Mouse (Mus musculus) bone marrow, adult 2 months (tissue): ENCODE measurements at regions not wholly inside any gene's neighbourhood (a gene's known extent, or its start where the extent isn't known, plus 50 kb on each side); places are given as distances from the start of the nearest gene placed in this dataset.

ENCODE experiments used
- H3K27ac ChIP-seq: fragments of 200-500 bp; 2 replicates; pipeline ENCODE4 v1.5.1; 2012; ENCODE audit warnings: low read depth, mild to moderate bottlenecking, control low read depth, inconsistent platforms, low read length; ENCODE audit not compliant: control insufficient read depth, poor library complexity, insufficient read depth
- H3K4me1 ChIP-seq: fragments of 200-500 bp; 2 replicates; pipeline ENCODE4 v1.6.1; 2011; ENCODE audit warnings: low read length; ENCODE audit not compliant: control insufficient read depth, insufficient read depth
- H3K4me3 ChIP-seq: fragments of 200-500 bp; replicated peaks from 2 replicates; pipeline ENCODE3; 2011; ENCODE audit warnings: mild to moderate bottlenecking, low read depth, low read length, control low read depth; ENCODE audit not compliant: control insufficient read depth
- CTCF ChIP-seq: fragments of 200-500 bp; IDR thresholded peaks from 2 replicates; pipeline ENCODE4 v1.5.1; 2011; ENCODE audit warnings: low read length, control low read depth; ENCODE audit not compliant: control insufficient read depth, insufficient read depth
- POLR2A ChIP-seq: fragments of 200-500 bp; IDR thresholded peaks from 2 replicates; pipeline ENCODE4 v1.6.1; 2011; ENCODE audit warnings: low read depth, mild to moderate bottlenecking, control low read depth, low read length, borderline replicate concordance; ENCODE audit not compliant: control insufficient read depth
- WGBS: fragments of 180-500 bp; shearing (Covaris S2); methylation state at CpG from one replicate; pipeline ENCODE4 v1.1.7; 2018; 5-methylcytosine and 5-hydroxymethylcytosine counted together

GRCm38 (mm10) chr13:5519181-5519580 is 342.1 kb upstream of the Klf6 start:
- TF ChIP-seq CTCF (no peak), POLR2A (no peak)
- 79% methylated on average over 1 of the region's 1 CpGs for WGBS

GRCm38 (mm10) chr13:5519600-5519999 is 341.7 kb upstream of the Klf6 start:
- TF ChIP-seq CTCF (no peak), POLR2A (no peak)
- WGBS: 62% methylated on average over 1 of the region's 1 CpGs
- no peak overlapping the region for H3K27ac ChIP-seq
- no peaks in the 10 kb centered on the region for H3K4me1 ChIP-seq
- H3K4me3 ChIP-seq: no peak overlapping the region

More at GRCm38 (mm10) chr13:5519181-5519580, 342.1 kb upstream of the Klf6 start:
- Histone ChIP-seq H3K4me1 (no peaks in the 10 kb centered on the region), H3K27ac (no peak overlapping the region), H3K4me3 (no peak overlapping the region)

GRCm38 (mm10) chr13:5527400-5527799 is 333.9 kb upstream of the Klf6 start:
- WGBS: 89% methylated on average over 1 of the region's 1 CpGs

GRCm38 (mm10) chr13:5540321-5540720 is 321.0 kb upstream of the Klf6 start:
- TF ChIP-seq POLR2A (no peak), CTCF (no peak)

More at GRCm38 (mm10) chr13:5527400-5527799, 333.9 kb upstream of the Klf6 start:
- H3K4me3 ChIP-seq: no peak overlapping the region
- H3K4me1 ChIP-seq: no peaks in the 10 kb centered on the region
- no peak overlapping the region for H3K27ac ChIP-seq
- TF ChIP-seq CTCF (no peak), POLR2A (no peak)

GRCm38 (mm10) chr13:5545521-5545920 is 315.8 kb upstream of the Klf6 start:
- H3K4me3 ChIP-seq: no peak overlapping the region
- TF ChIP-seq POLR2A: no peak

More at GRCm38 (mm10) chr13:5540321-5540720, 321.0 kb upstream of the Klf6 start:
- H3K4me1 ChIP-seq: no peaks in the 10 kb centered on the region
- 66% methylated on average over 1 of the region's 1 CpGs for whole genome bisulfite sequencing
- H3K4me3 ChIP-seq: no peak overlapping the region
- no peak overlapping the region for H3K27ac ChIP-seq

GRCm38 (mm10) chr13:5546011-5546410 is 315.3 kb upstream of the Klf6 start:
- WGBS: 87% methylated on average over 2 of the region's 2 CpGs
- TF ChIP-seq POLR2A (no peak), CTCF (no peak)

More at GRCm38 (mm10) chr13:5545521-5545920, 315.8 kb upstream of the Klf6 start:
- Histone ChIP-seq H3K4me1 (no peaks in the 10 kb centered on the region), H3K27ac (no peak overlapping the region)

GRCm38 (mm10) chr13:5546937-5547336 is 314.3 kb upstream of the Klf6 start:
- Histone ChIP-seq H3K27ac (no peak overlapping the region), H3K4me1 (no peaks in the 10 kb centered on the region), H3K4me3 (no peak overlapping the region)
- WGBS: 92% methylated on average over 1 of the region's 1 CpGs
- TF ChIP-seq POLR2A: no peak
- no peak for TF ChIP-seq CTCF

More at GRCm38 (mm10) chr13:5546011-5546410, 315.3 kb upstream of the Klf6 start:
- Histone ChIP-seq H3K4me3 (no peak overlapping the region), H3K27ac (no peak overlapping the region), H3K4me1 (no peaks in the 10 kb centered on the region)

- Histone ChIP-seq H3K4me1 (no peaks in the 10 kb centered on the region), H3K27ac (no peak overlapping the region), H3K4me3 (no peak overlapping the region)
- TF ChIP-seq POLR2A: no peak
- TF ChIP-seq CTCF: no peak
- 91% methylated on average over 1 of the region's 1 CpGs for WGBS
Measured at GRCm38 (mm10) chr13:5548768-5549167, 312.5 kb upstream of the Klf6 start.

- H3K4me1 ChIP-seq: no peaks in the 10 kb centered on the region
- no peak for TF ChIP-seq CTCF
- TF ChIP-seq POLR2A: no peak
- 85% methylated on average over 4 of the region's 4 CpGs for WGBS
- no peak overlapping the region for H3K4me3 ChIP-seq
- H3K27ac ChIP-seq: no peak overlapping the region
Measured at GRCm38 (mm10) chr13:5549175-5549574, 312.1 kb upstream of the Klf6 start.

- Histone ChIP-seq H3K4me1 (no peaks in the 10 kb centered on the region), H3K4me3 (no peak overlapping the region), H3K27ac (no peak overlapping the region)
- TF ChIP-seq POLR2A: no peak
- 82% methylated on average over 7 of the region's 7 CpGs for WGBS
Measured at GRCm38 (mm10) chr13:5549747-5550146, 311.5 kb upstream of the Klf6 start.
